Mouse (Mus musculus): ENCODE results near the gene 2900092C05Rik. TPM values are rescaled to one million over a fixed set of nuclear protein-coding genes. Genes with fewer than 3 reads are reported as not detected.

The 2900092C05Rik gene
- polyA plus RNA-seq, 1 experiment from 2014 or later, result not detected

Other genes starting within 250 kb of the 2900092C05Rik start
- not detected in 2 replicates for gene Vmn1r81, start 244.2 kb upstream of the 2900092C05Rik start, polyA plus RNA-seq (2015; fragmentation: Nextera tagmentation; extraction: Ambion mirVana)
- not detected in 2 replicates for gene Vmn1r82, start 212.1 kb upstream of the 2900092C05Rik start, polyA plus RNA-seq (2015; fragmentation: Nextera tagmentation; extraction: Ambion mirVana)
- not detected in 2 replicates for gene Vmn1r83, start 183.0 kb upstream of the 2900092C05Rik start, polyA plus RNA-seq (2015; fragmentation: Nextera tagmentation; extraction: Ambion mirVana)
- gene Vmn1r84, start 143.2 kb upstream of the 2900092C05Rik start, polyA plus RNA-seq (2015; fragmentation: Nextera tagmentation; extraction: Ambion mirVana), result not detected in 2 replicates
- gene Zfp551, start 89.8 kb upstream of the 2900092C05Rik start, polyA plus RNA-seq (2015; fragmentation: Nextera tagmentation; extraction: Ambion mirVana), result 3.7 and 4.6 TPM in 2 replicates
- gene Zfp606, start 34.2 kb upstream of the 2900092C05Rik start, polyA plus RNA-seq (2015; fragmentation: Nextera tagmentation; extraction: Ambion mirVana), result 26.0 and 26.1 TPM in 2 replicates
- not detected in 2 replicates for gene Vmn2r53, start 96.3 kb downstream of the 2900092C05Rik start, polyA plus RNA-seq (2015; fragmentation: Nextera tagmentation; extraction: Ambion mirVana)
- not detected in 2 replicates for gene Vmn2r54, start 127.8 kb downstream of the 2900092C05Rik start, polyA plus RNA-seq (2015; fragmentation: Nextera tagmentation; extraction: Ambion mirVana)
- gene Vmn2r55, start 172.5 kb downstream of the 2900092C05Rik start, polyA plus RNA-seq (2015; fragmentation: Nextera tagmentation; extraction: Ambion mirVana), result not detected in 2 replicates
- not detected in 2 replicates for gene Vmn2r56, start 222.5 kb downstream of the 2900092C05Rik start, polyA plus RNA-seq (2015; fragmentation: Nextera tagmentation; extraction: Ambion mirVana)

All from kidney, embryonic 16.5 days (tissue).